In the genomic region with DNA sequence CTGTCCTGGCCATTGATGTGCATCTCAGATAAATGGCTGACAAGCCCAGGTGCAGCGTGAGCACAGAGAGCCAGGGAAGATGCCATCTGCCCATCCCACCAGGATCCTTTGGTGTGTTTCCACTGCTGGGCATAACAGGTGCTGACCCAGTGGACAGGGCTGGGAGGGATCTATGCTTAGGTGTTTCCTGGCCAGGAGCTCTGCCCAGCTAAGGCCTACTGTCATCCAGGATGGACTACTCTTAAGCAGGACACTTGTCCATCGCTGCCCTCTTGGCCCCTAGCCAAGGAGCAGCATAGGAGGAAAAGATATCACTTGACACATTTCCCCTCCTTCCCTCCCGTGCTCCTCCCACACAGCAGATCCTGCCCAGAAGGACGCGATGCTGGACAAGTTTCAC, we compare ENCODE assay signal across 22 mouse cellular contexts. TPM values are rescaled to one million over a fixed set of nuclear protein-coding genes. Genes with fewer than 3 reads are reported as not detected.
DNase-seq lines count a peak whose midpoint lies in the region; ATAC-seq and TF ChIP-seq lines count a peak whose summit lies in the region.
"Had no signal": no experiment of that assay in that cellular context is flagged by ENCODE, and none has a peak within 500 bp of the region (broad histone marks: within the 10 kb centered on the region; RNA-seq: fewer than 3 reads in every experiment).

No protein-coding gene starts in this region.

- H3K4me3 ChIP-seq in forebrain, embryonic 13.5 days = no peak overlapping the region
- H3K4me3 ChIP-seq in forebrain, embryonic 10.5 days = no peak overlapping the region
- no peak overlapping the region for H3K4me3 ChIP-seq in heart, embryonic 16.5 days (ENCODE audit: low read length)
- H3K4me3 ChIP-seq in heart, adult 2 months = no peak overlapping the region
- no peak overlapping the region for H3K4me3 ChIP-seq in midbrain, postnatal 0 days (ENCODE audit: low read depth, low read length)
- no peak overlapping the region for H3K4me3 ChIP-seq in midbrain, embryonic 10.5 days
- H3K4me3 ChIP-seq in embryonic facial prominence, embryonic 15.5 days (replicated peaks) = no peak overlapping the region
- H3K4me3 ChIP-seq: embryonic facial prominence, embryonic 12.5 days; forebrain, embryonic 12.5 days; hindbrain, embryonic 13.5 days; limb, embryonic 13.5 days had no signal

- peaks cover 41% of the 10 kb centered on the region for H3K4me1 ChIP-seq in forebrain, embryonic 13.5 days
- peaks cover 3% of the 10 kb centered on the region; the same call in 1 of the 2 replicates for H3K4me1 ChIP-seq in forebrain, embryonic 10.5 days
- H3K4me1 ChIP-seq in heart, embryonic 16.5 days (ENCODE audit: control insufficient read depth, insufficient read depth, low read length) = peaks cover 44% of the 10 kb centered on the region
- peaks cover 29% of the 10 kb centered on the region for H3K4me1 ChIP-seq in heart, adult 2 months (ENCODE audit: control insufficient read depth, insufficient read depth, low read length)
- H3K4me1 ChIP-seq in midbrain, postnatal 0 days (ENCODE audit: insufficient read depth, low read length) = peaks cover 4% of the 10 kb centered on the region; the same call in 1 of the 2 replicates
- no peaks in the 10 kb centered on the region for H3K4me1 ChIP-seq in midbrain, embryonic 10.5 days
- H3K4me1 ChIP-seq in embryonic facial prominence, embryonic 15.5 days = peaks cover 9% of the 10 kb centered on the region; the same call in 1 of the 2 replicates
- H3K4me1 ChIP-seq: embryonic facial prominence, embryonic 12.5 days; forebrain, embryonic 12.5 days had no signal

- intact Hi-C loops in heart, adult 2 months (cut with DNase I) = no loop called here

- peaks cover 11% of the 10 kb centered on the region; the same call in 1 of the 2 replicates for H3K36me3 ChIP-seq in forebrain, embryonic 13.5 days (ENCODE audit: poor library complexity, severe bottlenecking)
- peaks cover 32% of the 10 kb centered on the region for H3K36me3 ChIP-seq in forebrain, embryonic 10.5 days (replicated peaks)
- H3K36me3 ChIP-seq in heart, embryonic 16.5 days (ENCODE audit: control insufficient read depth, insufficient read depth) = no peaks in the 10 kb centered on the region
- H3K36me3 ChIP-seq in heart, adult 2 months (ENCODE audit: control insufficient read depth, insufficient read depth, low read length) = no peaks in the 10 kb centered on the region
- peaks cover 19% of the 10 kb centered on the region for H3K36me3 ChIP-seq in midbrain, postnatal 0 days (ENCODE audit: insufficient read depth, low read length)
- peaks cover 25% of the 10 kb centered on the region for H3K36me3 ChIP-seq in midbrain, embryonic 10.5 days
- H3K36me3 ChIP-seq in embryonic facial prominence, embryonic 15.5 days = no peaks in the 10 kb centered on the region

- H3K27me3 ChIP-seq in forebrain, embryonic 13.5 days = no peaks in the 10 kb centered on the region
- no peaks in the 10 kb centered on the region for H3K27me3 ChIP-seq in forebrain, embryonic 10.5 days (ENCODE audit: poor library complexity, severe bottlenecking)
- no peaks in the 10 kb centered on the region for H3K27me3 ChIP-seq in heart, embryonic 16.5 days (ENCODE audit: control insufficient read depth, insufficient read depth, low read length)
- no peaks in the 10 kb centered on the region for H3K27me3 ChIP-seq in heart, adult 2 months (ENCODE audit: control insufficient read depth, insufficient read depth, low read length)
- H3K27me3 ChIP-seq in midbrain, postnatal 0 days (ENCODE audit: insufficient read depth, low read length) = no peaks in the 10 kb centered on the region
- no peaks in the 10 kb centered on the region for H3K27me3 ChIP-seq in midbrain, embryonic 10.5 days (ENCODE audit: low read depth, poor library complexity, severe bottlenecking)
- no peaks in the 10 kb centered on the region for H3K27me3 ChIP-seq in embryonic facial prominence, embryonic 15.5 days
- H3K27me3 ChIP-seq: embryonic facial prominence, embryonic 12.5 days; forebrain, embryonic 12.5 days; hindbrain, embryonic 13.5 days; limb, embryonic 13.5 days had no signal

- H3K9me3 ChIP-seq in forebrain, embryonic 13.5 days (replicated peaks) = no peaks in the 10 kb centered on the region
- no peaks in the 10 kb centered on the region for H3K9me3 ChIP-seq in forebrain, embryonic 10.5 days
- no peaks in the 10 kb centered on the region for H3K9me3 ChIP-seq in heart, embryonic 16.5 days (replicated peaks; ENCODE audit: control insufficient read depth, low read length)
- no peaks in the 10 kb centered on the region for H3K9me3 ChIP-seq in midbrain, postnatal 0 days (ENCODE audit: low read length)
- H3K9me3 ChIP-seq in midbrain, embryonic 10.5 days (replicated peaks) = no peaks in the 10 kb centered on the region
- no peaks in the 10 kb centered on the region for H3K9me3 ChIP-seq in embryonic facial prominence, embryonic 15.5 days (replicated peaks)
- H3K9me3 ChIP-seq: embryonic facial prominence, embryonic 12.5 days; forebrain, embryonic 12.5 days; hindbrain, embryonic 13.5 days; limb, embryonic 13.5 days had no signal

- no peak for TF ChIP-seq CTCF in heart, adult 2 months (IDR thresholded peaks at IDR 0.05)
- TF ChIP-seq CTCF in midbrain, postnatal 0 days (IDR thresholded peaks at IDR 0.05) = no peak

- TF ChIP-seq EP300 in heart, adult 2 months (IDR thresholded peaks at IDR 0.05; ENCODE audit: insufficient read depth, low read depth, low read length) = no peak

- H3K79me2 ChIP-seq in heart, adult 2 months (replicated peaks; ENCODE audit: control insufficient read depth, insufficient read depth, low read length) = no peaks in the 10 kb centered on the region

- H3K4me2 ChIP-seq in forebrain, embryonic 13.5 days = no peak overlapping the region
- no peak overlapping the region for H3K4me2 ChIP-seq in heart, embryonic 16.5 days (ENCODE audit: low read depth, low read length)
- no peak overlapping the region for H3K4me2 ChIP-seq in midbrain, postnatal 0 days (ENCODE audit: low read depth, low read length, poor library complexity, severe bottlenecking)
- H3K4me2 ChIP-seq in embryonic facial prominence, embryonic 15.5 days (replicated peaks) = no peak overlapping the region
- H3K4me2 ChIP-seq: embryonic facial prominence, embryonic 12.5 days; forebrain, embryonic 12.5 days; hindbrain, embryonic 13.5 days; limb, embryonic 13.5 days had no signal

- ATAC-seq in forebrain, embryonic 13.5 days = no peak
- ATAC-seq in heart, embryonic 16.5 days (replicated peaks; ENCODE audit: extremely low read depth, insufficient read depth, low FRiP score) = 0 out of 2 replicates have a peak, but pooled peaks have one; percentile 7
- no peak for ATAC-seq in midbrain, postnatal 0 days (ENCODE audit: low FRiP score)
- peak; percentile 9; the same call in 1 of the 2 replicates for ATAC-seq in embryonic facial prominence, embryonic 15.5 days (ENCODE audit: insufficient number of reproducible peaks, low FRiP score, low TSS enrichment, low read depth)

- TF ChIP-seq POLR2A in heart, adult 2 months (IDR thresholded peaks at IDR 0.05; ENCODE audit: insufficient read depth, low read depth, low read length) = no peak

- no peak overlapping the region for H3K9ac ChIP-seq in forebrain, embryonic 13.5 days
- no peak overlapping the region for H3K9ac ChIP-seq in heart, embryonic 16.5 days (ENCODE audit: low read length)
- no peak overlapping the region for H3K9ac ChIP-seq in heart, adult 2 months (ENCODE audit: low read depth, low read length)
- 0 out of 2 replicates have a peak overlapping the region, but pooled peaks have one; percentile 24 for H3K9ac ChIP-seq in midbrain, postnatal 0 days (replicated peaks; ENCODE audit: low read length, poor library complexity, severe bottlenecking)
- H3K9ac ChIP-seq in embryonic facial prominence, embryonic 15.5 days = no peak overlapping the region
- H3K9ac ChIP-seq: embryonic facial prominence, embryonic 12.5 days; forebrain, embryonic 12.5 days; hindbrain, embryonic 13.5 days; limb, embryonic 13.5 days had no signal

- no peak for DNase-seq in forebrain, embryonic 10.5 days (ENCODE audit: extremely low spot score, low spot score)
- no peak for DNase-seq in heart, adult 2 months
- no peak for DNase-seq in midbrain, postnatal 0 days (ENCODE audit: low spot score)
- DNase-seq in midbrain, embryonic 10.5 days (ENCODE audit: low spot score) = no peak
- no peak for DNase-seq in embryo, embryonic 9.5 days (ENCODE audit: extremely low spot score)
- DNase-seq: adrenal gland, adult 8-10 months; gastrocnemius, postnatal 10 days; kidney, adult 2 months; right cerebral cortex, adult 18-20 months; thymus, adult 2 months had no signal

- peak overlapping the region; percentile 59; the same call in 1 of the 2 replicates for H3K27ac ChIP-seq in forebrain, embryonic 13.5 days
- no peak overlapping the region for H3K27ac ChIP-seq in forebrain, embryonic 10.5 days
- no peak overlapping the region for H3K27ac ChIP-seq in heart, embryonic 16.5 days (ENCODE audit: low read length)
- no peak overlapping the region; the same call in 1 of the 2 replicates for H3K27ac ChIP-seq in heart, adult 2 months
- H3K27ac ChIP-seq in midbrain, postnatal 0 days (ENCODE audit: low read depth, low read length) = no peak overlapping the region
- H3K27ac ChIP-seq in midbrain, embryonic 10.5 days (replicated peaks) = no peak overlapping the region
- H3K27ac ChIP-seq in embryonic facial prominence, embryonic 15.5 days (replicated peaks) = no peak overlapping the region
- H3K27ac ChIP-seq: embryonic facial prominence, embryonic 12.5 days; limb, embryonic 13.5 days had no signal

- 90% methylated on average over 5 of the region's 5 CpGs for WGBS in forebrain, embryonic 13.5 days
- 89% methylated on average over 5 of the region's 5 CpGs for WGBS in forebrain, embryonic 10.5 days
- WGBS in heart, embryonic 16.5 days = 54% methylated on average over 5 of the region's 5 CpGs
- WGBS in heart, adult 2 months = 39% methylated on average over 5 of the region's 5 CpGs
- whole genome bisulfite sequencing in midbrain, postnatal 0 days = 94% methylated on average over 5 of the region's 5 CpGs
- 94% methylated on average over 5 of the region's 5 CpGs for WGBS in midbrain, embryonic 10.5 days
- 79% methylated on average over 5 of the region's 5 CpGs for WGBS in embryonic facial prominence, embryonic 15.5 days

RNA-seq across cellular contexts. Expression of a gene that starts 14.9 kb away (rescaled TPM):
- 0.10 and 0.17 TPM in 2 replicates for polyA plus RNA-seq in forebrain, embryonic 13.5 days (2015; fragmentation: Nextera tagmentation; extraction: Ambion mirVana)
- polyA plus RNA-seq in forebrain, embryonic 10.5 days (2016; fragmentation: Nextera tagmentation; extraction: Ambion mirVana) = 0.06 and 0.10 TPM in 2 replicates
- polyA plus RNA-seq in heart, embryonic 16.5 days (2015; fragmentation: Nextera tagmentation; extraction: Ambion mirVana) = 0.16 TPM in 1 of 2 replicates, not detected in the other
- total RNA-seq in heart, adult 2 months (2021) = under 1 TPM in 1 of 2 experiments, not detected in 1; 0.23 TPM
- polyA plus RNA-seq in heart, adult 2 months (2012; rRNA removed) = 0.44 and 1.3 TPM in 2 replicates
- 0.11 TPM in 1 of 2 replicates, not detected in the other for total RNA-seq in midbrain, postnatal 0 days (2014; rRNA removed)
- polyA plus RNA-seq in midbrain, postnatal 0 days (2015; fragmentation: Nextera tagmentation; extraction: Ambion mirVana) = 0.12 and 0.39 TPM in 2 replicates
- polyA plus RNA-seq in midbrain, embryonic 10.5 days (2016; fragmentation: Nextera tagmentation; extraction: Ambion mirVana) = 0.17 and 0.20 TPM in 2 replicates
- polyA plus RNA-seq in embryonic facial prominence, embryonic 15.5 days (2015; fragmentation: Nextera tagmentation; extraction: Ambion mirVana) = 0.12 and 0.53 TPM in 2 replicates
- polyA plus RNA-seq: liver, embryonic 16.5 days had no signal

RNA-seq across cellular contexts. Expression of a gene that starts 28.1 kb away (rescaled TPM):
- not detected in 2 replicates for polyA plus RNA-seq in forebrain, embryonic 13.5 days (2015; fragmentation: Nextera tagmentation; extraction: Ambion mirVana)
- not detected in 2 replicates for polyA plus RNA-seq in forebrain, embryonic 10.5 days (2016; fragmentation: Nextera tagmentation; extraction: Ambion mirVana)
- not detected in 2 replicates for polyA plus RNA-seq in heart, embryonic 16.5 days (2015; fragmentation: Nextera tagmentation; extraction: Ambion mirVana)
- total RNA-seq in heart, adult 2 months (2021) = not detected
- polyA plus RNA-seq in heart, adult 2 months (2012; rRNA removed) = not detected in 2 replicates
- total RNA-seq in midbrain, postnatal 0 days (2014; rRNA removed) = not detected in 2 replicates
- polyA plus RNA-seq in midbrain, postnatal 0 days (2015; fragmentation: Nextera tagmentation; extraction: Ambion mirVana) = not detected in 2 replicates
- polyA plus RNA-seq in midbrain, embryonic 10.5 days (2016; fragmentation: Nextera tagmentation; extraction: Ambion mirVana) = not detected in 2 replicates
- not detected in 2 replicates for polyA plus RNA-seq in embryonic facial prominence, embryonic 15.5 days (2015; fragmentation: Nextera tagmentation; extraction: Ambion mirVana)
- total RNA-seq: gastrocnemius, postnatal 10 days; left cerebral cortex, adult 18-20 months; megakaryocyte progenitor cell, adult 5-6 weeks; neutrophil, adult 5-6 weeks had no signal
- polyA plus RNA-seq: embryonic facial prominence, embryonic 12.5 days; forebrain, embryonic 12.5 days; hindbrain, embryonic 13.5 days; kidney, adult 2 months; large intestine, adult 2 months; limb, embryonic 13.5 days; liver, embryonic 16.5 days had no signal

Comparison
In these comparisons a context has a peak if more than half of its experiments do, and no peak if none do; other contexts are left out.
1. ATAC-seq: peak in heart, embryonic 16.5 days (single experiment) and embryonic facial prominence, embryonic 15.5 days (single experiment); none in forebrain, embryonic 13.5 days (single experiment) and midbrain, postnatal 0 days (single experiment).